Mouse (Mus musculus) liver (tissue): Measurements from ENCODE around the gene Klhdc8a.

Experiments used
- DNase-seq: peaks from one replicate; pipeline ENCODE4 v3.0.0-alpha.2; 2020; ENCODE audit warnings: mixed read lengths

The Klhdc8a gene

GRCm38 (mm10) chr1:132290921-132291675 is 7.3 kb upstream of the Klhdc8a start:
- DNase-seq: no peak

- no peak for DNase-seq
Measured at GRCm38 (mm10) chr1:132291706-132292105, 6.7 kb upstream of the Klhdc8a start.

- DNase-seq: peak; percentile 45
Measured at GRCm38 (mm10) chr1:132292318-132293129, 5.9 kb upstream of the Klhdc8a start.

- DNase-seq: no peak
Measured at GRCm38 (mm10) chr1:132295506-132295905, 2.9 kb upstream of the Klhdc8a start.

GRCm38 (mm10) chr1:132296051-132296450 is 2.4 kb upstream of the Klhdc8a start:
- no peak for DNase-seq

- DNase-seq: no peak
Measured at GRCm38 (mm10) chr1:132298801-132299464, 507 bp downstream of the Klhdc8a start.

GRCm38 (mm10) chr1:132299744-132300143 is 1.3 kb downstream of the Klhdc8a start:
- DNase-seq: no peak

GRCm38 (mm10) chr1:132301242-132301641 is 2.8 kb downstream of the Klhdc8a start:
- no peak for DNase-seq

GRCm38 (mm10) chr1:132302341-132302866 is 4.0 kb downstream of the Klhdc8a start:
- DNase-seq: no peak

GRCm38 (mm10) chr1:132304618-132305214 is 6.3 kb downstream of the Klhdc8a start:
- no peak for DNase-seq

GRCm38 (mm10) chr1:132306160-132306559 is 7.7 kb downstream of the Klhdc8a start:
- peak; percentile 35 for DNase-seq

GRCm38 (mm10) chr1:132306808-132307207 is 8.4 kb downstream of the Klhdc8a start:
- no peak for DNase-seq

- DNase-seq: no peak
Measured at GRCm38 (mm10) chr1:132307962-132308361, 9.5 kb downstream of the Klhdc8a start.

- no peak for DNase-seq
Measured at GRCm38 (mm10) chr1:132308674-132309073, 10.2 kb downstream of the Klhdc8a start.

- no peak for DNase-seq
Measured at GRCm38 (mm10) chr1:132310754-132311153, 12.3 kb downstream of the Klhdc8a start.

GRCm38 (mm10) chr1:132311174-132311859 is 12.9 kb downstream of the Klhdc8a start:
- DNase-seq: no peak

GRCm38 (mm10) chr1:132312043-132312442 is 13.6 kb downstream of the Klhdc8a start:
- DNase-seq: no peak

GRCm38 (mm10) chr1:132312703-132313102 is 14.3 kb downstream of the Klhdc8a start:
- DNase-seq: peak; percentile 26

- peak; percentile 86 for DNase-seq
Measured at GRCm38 (mm10) chr1:132315889-132316624, 17.6 kb downstream of the Klhdc8a start, which contains the start of gene Nuak2. Gene Nuak2, plus strand, starts transcription at chr1:132316126.

- no peak for DNase-seq
Measured at GRCm38 (mm10) chr1:132316625-132316994, 18.2 kb downstream of the Klhdc8a start.

GRCm38 (mm10) chr1:132317413-132317812 is 19.0 kb downstream of the Klhdc8a start:
- no peak for DNase-seq
